Mouse (Mus musculus): ENCODE results near the gene Hspb2.

Gene Hspb2

GRCm38 (mm10) chr9:50752054-50752602 lies at the start of gene Hspb2:
Gene Hspb2 (minus strand): TSS chr9:50752354.
- no peak for DNase-seq (ENCODE audit: low spot score)

GRCm38 (mm10) chr9:50800985-50801384 lies 48.8 kb upstream of the Hspb2 start:
- DNase-seq (ENCODE audit: low spot score): no peak

GRCm38 (mm10) chr9:50798368-50798767 lies 46.2 kb upstream of the Hspb2 start:
- DNase-seq (ENCODE audit: low spot score): no peak

GRCm38 (mm10) chr9:50797641-50798040 lies 45.5 kb upstream of the Hspb2 start:
- no peak for DNase-seq (ENCODE audit: low spot score)

- no peak for DNase-seq (ENCODE audit: low spot score)
Observed at GRCm38 (mm10) chr9:50796776-50797175, 44.6 kb upstream of the Hspb2 start.

GRCm38 (mm10) chr9:50795266-50795665 lies 43.1 kb upstream of the Hspb2 start:
- DNase-seq (ENCODE audit: low spot score): no peak

- DNase-seq (ENCODE audit: low spot score): no peak
Observed at GRCm38 (mm10) chr9:50782155-50782554, 30.0 kb upstream of the Hspb2 start.

GRCm38 (mm10) chr9:50776162-50776760 lies 24.1 kb upstream of the Hspb2 start:
- DNase-seq (ENCODE audit: low spot score): no peak

GRCm38 (mm10) chr9:50775662-50776126 lies 23.5 kb upstream of the Hspb2 start:
- DNase-seq (ENCODE audit: low spot score): peak; percentile 13

GRCm38 (mm10) chr9:50774991-50775612 lies 22.9 kb upstream of the Hspb2 start, which contains the start of the genes Alg9 and 1110032A03Rik:
Gene Alg9 (plus strand): TSS chr9:50775019.
Gene 1110032A03Rik (minus strand): TSS chr9:50775520.
- DNase-seq (ENCODE audit: low spot score): peak; percentile 90

GRCm38 (mm10) chr9:50774026-50774462 lies 21.9 kb upstream of the Hspb2 start:
- no peak for DNase-seq (ENCODE audit: low spot score)

- no peak for DNase-seq (ENCODE audit: low spot score)
Observed at GRCm38 (mm10) chr9:50770011-50770410, 17.9 kb upstream of the Hspb2 start.

- DNase-seq (ENCODE audit: low spot score): peak; percentile 97
Observed at GRCm38 (mm10) chr9:50768107-50769002, 16.2 kb upstream of the Hspb2 start, which contains the start of gene Fdxacb1. Gene Fdxacb1 (plus strand): TSS chr9:50768236.

GRCm38 (mm10) chr9:50767531-50768106 lies 15.5 kb upstream of the Hspb2 start:
- no peak for DNase-seq (ENCODE audit: low spot score)

GRCm38 (mm10) chr9:50763331-50763730 lies 11.2 kb upstream of the Hspb2 start:
- DNase-seq (ENCODE audit: low spot score): no peak

- DNase-seq (ENCODE audit: low spot score): no peak
Observed at GRCm38 (mm10) chr9:50761520-50762243, 9.5 kb upstream of the Hspb2 start.

GRCm38 (mm10) chr9:50756711-50757110 lies 4.6 kb upstream of the Hspb2 start:
- DNase-seq (ENCODE audit: low spot score): no peak

- no peak for DNase-seq (ENCODE audit: low spot score)
Observed at GRCm38 (mm10) chr9:50753947-50754346, 1.8 kb upstream of the Hspb2 start.

- peak; percentile 62 for DNase-seq (ENCODE audit: low spot score)
Observed at GRCm38 (mm10) chr9:50752784-50753615, 846 bp upstream of the Hspb2 start.

GRCm38 (mm10) chr9:50751323-50751722 lies 831 bp downstream of the Hspb2 start, which contains the start of gene Cryab:
Gene Cryab (plus strand): TSS chr9:50751325.
- no peak for DNase-seq (ENCODE audit: low spot score)
